Mouse (Mus musculus) large intestine, adult 2 months (tissue): Measurements from ENCODE around the gene Tulp4. TPM values are rescaled to one million over a fixed set of nuclear protein-coding genes. Genes with fewer than 3 reads are reported as not detected.
A peak's percentile ranks its signal among the peaks of the same experiment; 100 is the strongest.

Source experiments
- DNase-seq: peaks from one replicate; pipeline ENCODE4 v3.0.0-alpha.2; 2012; ENCODE audit warnings: low read depth, low spot score
- WGBS: fragments of 180-500 bp; shearing (Covaris S2); methylation state at CpG from one replicate; pipeline ENCODE4 v1.1.7; 2018; 5-methylcytosine and 5-hydroxymethylcytosine counted together
- polyA plus RNA-seq: library from polyadenylated mRNA; depleted of rRNA; stranded (reverse); fragments of >200 nt; gene quantifications from 2 replicates; pipeline ENCODE4 v1.2.3, GENCODE M21; 2012

Gene Tulp4
- polyA plus RNA-seq, 1 experiment: 18.9 TPM

DNA sequence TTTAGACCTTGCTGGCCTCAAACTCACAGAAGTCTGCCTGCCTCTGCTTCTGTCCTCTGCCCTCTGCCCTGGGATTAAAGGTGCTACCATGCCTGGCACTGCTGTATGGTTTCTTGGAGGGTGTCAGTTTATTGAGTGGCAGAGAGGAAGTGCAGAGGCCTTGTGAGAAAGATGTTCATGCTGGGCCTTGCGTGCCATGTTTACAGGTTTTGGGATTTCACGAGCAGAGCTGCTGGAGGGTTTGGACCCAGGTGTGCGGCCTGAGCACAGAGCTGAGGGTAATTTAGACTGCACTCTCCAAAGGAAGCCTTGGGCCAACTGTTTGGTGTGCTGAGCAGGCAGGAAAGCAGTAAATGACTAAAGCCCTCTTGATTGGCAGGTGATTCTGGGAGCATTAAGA, 11.7 kb downstream of the Tulp4 start:
- WGBS: 67% methylated on average over 3 of the region's 3 CpGs
- no peak for DNase-seq

DNA sequence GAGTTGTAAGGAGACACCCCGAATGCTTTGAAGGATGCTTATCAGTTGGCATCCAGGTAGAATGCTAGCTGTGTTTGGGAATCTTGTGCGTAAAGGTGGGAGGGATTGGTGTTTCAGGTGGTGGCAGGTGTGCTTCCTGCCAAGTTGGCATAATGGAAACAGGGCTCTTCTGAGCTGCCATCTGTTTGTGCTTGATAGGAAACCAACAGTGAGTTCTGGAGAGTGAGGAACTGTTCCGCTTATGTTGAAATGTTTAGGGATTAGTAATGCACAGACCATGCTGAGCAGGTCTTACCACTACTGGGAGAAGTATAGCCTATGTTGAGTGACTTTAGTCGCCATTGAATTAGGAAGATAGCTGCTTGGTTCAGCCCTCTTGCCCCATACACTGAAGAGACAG, 12.6 kb downstream of the Tulp4 start:
- 82% methylated on average over 4 of the region's 4 CpGs for WGBS
- DNase-seq: no peak

DNA sequence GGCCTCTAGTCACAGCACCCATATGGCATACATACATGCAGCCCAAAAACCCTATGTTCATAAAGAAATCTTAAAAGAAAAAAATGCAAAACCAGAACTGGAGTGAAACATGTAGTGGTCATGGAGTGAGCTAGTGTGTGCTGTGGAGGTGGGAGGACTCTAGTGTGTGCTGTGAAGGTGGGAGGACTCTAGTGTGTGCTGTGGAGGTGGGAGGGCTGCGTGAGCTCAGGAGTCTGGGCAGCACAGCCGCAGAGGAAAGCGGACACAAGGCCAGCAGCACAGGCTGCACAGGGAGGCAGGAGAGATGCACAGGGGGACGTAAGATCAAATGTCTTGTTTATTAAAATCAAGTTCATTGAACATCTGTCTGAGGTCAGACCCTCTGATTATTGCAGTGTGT, 17.5 kb downstream of the Tulp4 start:
- no peak for DNase-seq

DNA sequence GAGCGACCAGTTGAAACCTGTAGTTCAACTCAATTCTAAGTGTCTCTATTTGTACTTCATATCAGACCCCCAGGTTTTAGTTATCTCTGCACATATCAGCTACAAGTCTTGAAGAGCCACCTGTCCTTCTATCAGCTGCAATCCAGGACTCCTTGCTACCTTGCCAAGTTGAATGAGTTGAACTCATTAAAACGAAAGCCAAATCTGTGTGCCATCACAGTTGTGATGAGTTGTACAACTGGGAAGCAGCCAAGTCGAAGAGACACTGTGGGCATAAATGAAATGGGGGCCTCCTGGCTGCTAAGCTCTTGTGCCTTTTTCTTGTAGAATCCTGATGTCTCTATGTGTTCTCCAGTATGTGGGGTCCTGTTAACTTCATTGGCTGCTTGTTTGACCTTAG, 19.2 kb downstream of the Tulp4 start:
- DNase-seq: no peak
- WGBS: 95% methylated on average over 3 of the region's 3 CpGs

More for the DNA sequence above, 17.5 kb downstream of the Tulp4 start:
- WGBS: 94% methylated on average over 4 of the region's 4 CpGs

DNA sequence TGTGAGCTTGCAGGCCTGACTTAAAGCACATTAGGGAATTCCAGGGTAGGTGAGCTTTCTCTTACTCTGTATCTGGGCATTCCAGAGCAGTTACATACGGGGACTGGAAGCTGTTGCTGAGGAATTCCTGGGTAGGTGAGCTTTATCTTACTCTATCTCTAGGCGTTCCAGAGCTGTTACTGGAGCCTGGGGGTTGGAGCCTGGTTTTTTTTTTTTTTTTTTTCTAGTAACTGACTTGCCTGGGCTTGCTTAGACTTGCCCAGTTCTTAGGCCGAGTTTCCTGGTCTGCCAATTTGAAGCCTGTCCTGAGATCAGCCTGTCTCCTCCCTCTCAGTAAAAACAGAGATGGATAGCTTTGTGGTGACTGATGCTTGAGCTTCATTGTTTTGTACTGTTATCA, 21.8 kb downstream of the Tulp4 start:
- DNase-seq: no peak

DNA sequence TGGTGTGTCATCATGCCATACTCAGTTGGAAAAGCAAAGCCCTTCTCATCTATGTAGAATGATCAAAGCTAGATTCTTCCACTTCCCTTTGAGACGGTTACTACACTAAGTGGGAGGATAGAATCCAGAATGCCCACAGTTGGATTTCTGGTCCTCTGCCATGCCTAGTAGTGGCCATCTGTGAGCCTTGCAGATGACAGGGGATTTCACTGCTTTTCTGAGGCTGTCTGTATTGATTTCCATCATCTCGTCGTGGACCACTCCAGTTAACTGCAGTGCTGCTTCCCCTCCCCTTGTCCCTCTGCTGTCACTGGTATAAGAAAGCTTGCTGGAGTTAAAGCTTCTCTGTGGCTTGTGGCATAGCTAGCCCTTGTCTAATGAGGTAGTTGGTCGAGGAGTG, 23.1 kb downstream of the Tulp4 start:
- no peak for DNase-seq
- 83% methylated on average over 4 of the region's 4 CpGs for WGBS

More for the DNA sequence above, 21.8 kb downstream of the Tulp4 start:
- 51% methylated on average over 3 of the region's 3 CpGs for WGBS

DNA sequence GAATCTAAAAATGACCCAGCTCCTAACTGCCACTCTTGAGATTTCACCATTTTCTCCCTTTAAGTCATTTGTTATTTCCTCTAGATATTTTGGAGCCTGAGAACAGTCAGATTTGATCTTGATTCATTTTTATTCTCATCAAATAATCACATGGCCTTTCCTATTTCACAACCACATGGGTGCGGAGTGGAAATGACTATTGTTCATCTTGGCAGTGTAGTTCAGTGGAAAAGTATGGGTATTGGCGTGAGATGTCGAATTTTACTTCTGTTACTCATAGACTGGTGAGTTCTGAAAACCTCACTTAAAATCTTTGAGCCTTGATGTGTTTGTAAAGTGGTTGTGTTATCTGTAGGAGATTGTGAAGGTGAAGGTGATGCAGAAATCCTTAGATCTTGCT, 24.8 kb downstream of the Tulp4 start:
- DNase-seq: no peak
- 91% methylated on average over 3 of the region's 3 CpGs for WGBS

DNA sequence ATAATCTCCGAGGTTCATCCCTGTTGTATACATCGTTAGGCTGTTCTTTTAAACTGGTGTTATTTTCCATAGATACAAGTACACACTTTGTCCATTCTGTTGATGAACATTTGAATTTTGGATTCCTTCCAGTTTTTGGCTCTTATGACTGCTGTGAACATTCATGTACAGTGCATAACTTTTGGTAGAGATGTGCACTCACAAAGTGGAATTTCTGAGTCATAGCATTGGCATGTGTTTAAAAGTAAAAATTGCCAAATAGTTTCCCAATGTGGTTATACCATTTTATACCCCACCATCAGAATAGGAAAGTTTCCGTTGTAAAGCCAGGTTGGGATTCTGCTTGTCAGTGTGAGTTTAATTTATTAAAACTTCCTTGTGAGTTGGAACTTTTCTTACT, 34.6 kb downstream of the Tulp4 start:
- no peak for DNase-seq
- WGBS: 59% methylated on average over 3 of the region's 3 CpGs

DNA sequence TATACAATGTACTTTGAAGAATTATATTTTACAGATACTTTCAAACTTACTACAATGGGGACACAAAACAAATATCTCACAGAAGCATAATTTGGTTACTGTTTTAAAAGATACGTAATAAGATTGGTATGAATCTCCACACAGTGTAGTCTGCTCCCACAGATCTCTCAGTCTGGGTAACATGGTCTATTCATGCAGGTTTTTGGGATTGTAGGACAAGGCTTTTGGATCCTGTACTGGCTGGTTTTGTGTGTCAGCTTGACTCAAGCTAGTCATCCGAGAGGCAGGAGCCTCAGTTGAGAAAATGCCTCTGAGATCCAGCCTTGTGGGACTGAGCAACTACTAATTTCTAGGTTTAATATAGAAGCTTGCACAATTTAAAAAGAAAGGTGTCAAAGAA, 35.1 kb downstream of the Tulp4 start:
- 83% methylated on average over 2 of the region's 2 CpGs for WGBS

DNA sequence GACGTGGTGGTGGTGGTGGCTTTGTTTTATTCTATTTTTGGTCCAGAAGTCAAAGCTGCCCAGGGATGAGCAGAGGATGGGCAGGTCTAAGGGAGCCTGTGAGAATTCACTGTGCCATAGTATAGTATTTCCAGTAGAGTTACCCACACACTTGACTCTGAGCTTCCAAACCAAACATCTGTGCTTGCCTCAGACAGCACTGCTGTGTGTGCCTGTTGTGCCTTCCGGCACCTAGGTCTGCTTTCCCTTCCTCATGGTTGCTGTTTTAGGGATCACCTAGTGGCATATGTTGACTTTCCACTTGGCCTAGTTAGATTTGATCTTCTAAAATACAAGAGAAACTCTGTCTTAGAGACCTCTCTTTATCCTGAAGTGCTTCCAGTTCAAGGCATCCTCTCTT, 39.0 kb downstream of the Tulp4 start:
- WGBS: 84% methylated on average over 2 of the region's 2 CpGs
- DNase-seq: no peak

More for the DNA sequence above, 35.1 kb downstream of the Tulp4 start:
- DNase-seq: no peak

DNA sequence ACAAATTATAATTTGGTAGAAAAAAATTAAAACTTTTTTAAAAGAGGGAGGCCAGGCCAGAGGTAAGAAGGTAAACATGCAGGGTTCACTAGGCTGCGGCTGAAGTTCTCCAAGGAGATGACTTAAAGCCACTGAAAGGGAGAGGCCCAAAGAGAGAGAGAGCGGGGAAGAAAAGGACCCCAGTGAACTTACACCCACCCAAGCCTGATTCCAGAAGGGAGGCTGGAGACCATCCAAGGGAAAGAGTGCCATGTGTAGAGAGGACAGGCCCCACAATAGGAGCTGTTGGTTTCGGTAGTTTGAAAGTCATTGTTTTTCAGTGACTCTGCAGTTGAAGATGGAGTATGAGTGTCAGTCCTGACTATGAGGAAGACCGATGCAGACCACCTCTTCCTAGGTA, 46.7 kb downstream of the Tulp4 start:
- DNase-seq: no peak
- WGBS: 96% methylated on average over 4 of the region's 4 CpGs

DNA sequence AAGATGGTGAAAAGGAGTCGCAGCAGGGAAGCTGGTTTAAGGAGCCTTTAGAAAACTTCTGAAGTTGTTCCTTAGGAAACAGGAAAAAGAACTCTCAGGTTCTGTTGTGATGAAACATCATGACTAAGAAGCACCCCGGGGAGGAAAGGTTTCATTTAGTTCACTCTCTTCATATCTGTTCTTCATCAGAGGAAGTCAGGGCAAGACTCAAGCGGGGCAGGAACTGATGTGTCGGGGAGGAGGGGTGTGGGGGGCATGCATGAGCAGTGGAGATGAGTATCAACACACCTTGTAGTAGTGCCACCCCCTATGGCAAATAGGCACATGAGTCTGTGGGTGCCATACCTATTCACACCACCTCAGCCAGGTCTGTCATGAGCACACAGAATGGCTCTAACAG, 47.3 kb downstream of the Tulp4 start:
- WGBS: 85% methylated on average over 4 of the region's 4 CpGs
- DNase-seq: no peak

DNA sequence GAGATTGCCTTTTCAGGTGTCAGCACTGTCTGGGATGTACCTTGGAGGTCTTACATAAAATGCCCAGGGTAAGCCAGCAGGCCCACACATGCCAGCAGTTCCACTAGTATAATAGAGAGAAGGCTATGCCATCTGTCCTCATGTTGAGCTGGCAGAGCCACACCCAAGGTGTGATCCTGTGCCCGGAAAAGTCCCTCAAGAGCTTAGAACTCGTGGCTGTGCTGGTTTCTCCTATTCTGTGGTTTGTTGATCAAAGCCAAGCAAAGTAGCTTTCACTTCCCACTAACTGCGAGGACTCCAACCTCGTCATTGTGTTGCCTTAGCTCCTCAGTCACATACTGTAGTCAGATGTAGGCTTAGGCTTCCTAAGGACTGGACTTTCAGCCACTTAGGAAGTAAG, 48.1 kb downstream of the Tulp4 start:
- WGBS: 47% methylated on average over 4 of the region's 4 CpGs
- DNase-seq: no peak

DNA sequence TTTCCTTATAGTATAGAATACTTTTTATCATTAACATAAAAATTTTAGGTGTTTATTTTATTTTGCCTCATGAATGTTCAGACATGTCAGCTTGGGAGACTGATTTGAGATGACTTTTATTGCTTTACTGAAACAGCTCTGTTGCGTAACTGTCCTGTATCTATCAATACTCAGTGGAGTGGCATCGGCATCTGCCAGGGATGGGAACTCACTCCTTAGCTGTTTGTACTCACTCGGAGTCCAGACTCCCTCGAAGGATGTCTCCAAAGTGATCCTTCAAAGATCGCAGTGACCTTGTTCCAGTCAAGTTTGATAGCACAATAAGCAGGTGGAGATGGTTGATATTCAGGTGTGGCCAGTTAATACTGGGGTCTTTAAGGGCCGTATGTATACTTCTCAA, 54.3 kb downstream of the Tulp4 start:
- no peak for DNase-seq
- WGBS: 83% methylated on average over 6 of the region's 6 CpGs

DNA sequence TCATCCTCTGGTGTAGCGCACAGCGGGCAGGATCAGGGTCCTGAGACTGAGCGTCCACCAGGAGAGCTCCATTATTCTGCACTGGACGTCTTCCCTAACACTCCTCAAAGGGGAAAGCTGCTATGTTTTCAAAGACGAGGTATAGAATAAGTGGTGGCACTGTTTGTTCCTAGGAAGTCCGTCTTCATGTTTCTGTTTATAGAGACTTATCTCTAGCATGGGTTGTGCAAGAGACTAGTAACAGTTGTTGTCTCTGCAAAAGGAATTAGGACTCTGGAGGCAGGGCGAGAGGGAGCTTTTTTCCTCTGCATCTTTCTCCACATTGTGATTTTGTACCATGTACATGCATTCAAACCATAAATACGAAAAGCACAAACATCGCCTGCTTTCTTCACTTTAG, 55.7 kb downstream of the Tulp4 start:
- no peak for DNase-seq
- WGBS: 79% methylated on average over 9 of the region's 9 CpGs

DNA sequence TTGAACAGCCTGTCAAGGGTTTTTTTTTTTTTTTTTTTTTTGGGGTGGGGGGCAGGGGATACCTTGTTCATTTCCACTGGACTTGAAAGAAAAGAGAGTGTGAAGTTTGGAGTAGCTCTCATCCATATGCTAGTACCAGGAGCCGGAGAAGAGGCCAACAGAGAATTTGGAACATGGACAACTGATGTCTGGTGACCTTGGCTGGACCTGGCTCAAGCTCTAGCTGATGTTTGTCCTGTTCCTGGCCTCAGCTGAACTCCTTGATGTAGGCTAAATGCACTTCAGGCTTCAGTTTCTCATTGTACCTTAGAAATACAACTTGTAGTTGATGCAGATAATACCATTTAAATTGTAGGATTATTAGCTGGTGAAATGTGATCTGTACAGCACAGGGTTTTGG, 56.5 kb downstream of the Tulp4 start:
- 61% methylated on average over 1 of the region's 1 CpGs for WGBS
- DNase-seq: no peak

DNA sequence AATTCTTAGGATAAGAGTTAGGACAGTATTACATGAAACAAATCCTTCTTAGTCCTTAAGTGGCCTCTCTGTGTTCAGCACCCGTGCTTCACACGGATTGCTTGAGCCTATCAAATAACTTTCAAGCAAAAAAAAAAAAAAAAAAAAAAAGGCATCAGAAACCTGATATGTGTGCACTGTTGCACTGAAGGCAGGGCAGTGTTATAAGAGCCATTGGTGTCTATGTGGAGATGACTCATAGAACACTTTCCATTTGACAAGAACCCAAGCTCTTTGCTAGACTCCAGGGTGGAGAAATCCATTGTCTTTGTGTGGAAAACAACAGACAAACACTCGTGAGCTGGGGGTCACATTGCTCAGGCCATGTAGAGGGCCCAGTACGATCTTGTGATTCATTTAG, 58.7 kb downstream of the Tulp4 start:
- no peak for DNase-seq

DNA sequence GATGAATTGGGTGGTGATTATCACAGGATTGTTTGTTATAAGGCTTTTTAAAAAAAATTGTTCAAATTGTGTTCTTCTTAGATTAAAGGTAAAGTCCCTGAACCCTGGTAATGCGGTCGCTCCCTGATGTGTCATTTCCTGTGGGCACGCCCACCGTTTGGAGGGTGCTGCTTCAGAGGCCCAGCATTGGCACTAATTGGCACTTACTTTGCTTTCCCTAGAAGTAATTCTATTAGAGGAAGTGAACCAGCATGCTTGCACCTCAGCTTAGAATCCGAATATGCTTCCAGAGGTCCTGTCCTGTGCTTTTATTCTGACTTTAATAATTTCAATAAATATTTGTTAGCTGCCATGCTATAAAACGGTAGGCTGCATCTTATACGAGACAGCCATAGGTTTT, 66.2 kb downstream of the Tulp4 start:
- 20% methylated on average over 7 of the region's 7 CpGs for WGBS
- DNase-seq: no peak

More for the DNA sequence above, 58.7 kb downstream of the Tulp4 start:
- WGBS: 61% methylated on average over 4 of the region's 4 CpGs

DNA sequence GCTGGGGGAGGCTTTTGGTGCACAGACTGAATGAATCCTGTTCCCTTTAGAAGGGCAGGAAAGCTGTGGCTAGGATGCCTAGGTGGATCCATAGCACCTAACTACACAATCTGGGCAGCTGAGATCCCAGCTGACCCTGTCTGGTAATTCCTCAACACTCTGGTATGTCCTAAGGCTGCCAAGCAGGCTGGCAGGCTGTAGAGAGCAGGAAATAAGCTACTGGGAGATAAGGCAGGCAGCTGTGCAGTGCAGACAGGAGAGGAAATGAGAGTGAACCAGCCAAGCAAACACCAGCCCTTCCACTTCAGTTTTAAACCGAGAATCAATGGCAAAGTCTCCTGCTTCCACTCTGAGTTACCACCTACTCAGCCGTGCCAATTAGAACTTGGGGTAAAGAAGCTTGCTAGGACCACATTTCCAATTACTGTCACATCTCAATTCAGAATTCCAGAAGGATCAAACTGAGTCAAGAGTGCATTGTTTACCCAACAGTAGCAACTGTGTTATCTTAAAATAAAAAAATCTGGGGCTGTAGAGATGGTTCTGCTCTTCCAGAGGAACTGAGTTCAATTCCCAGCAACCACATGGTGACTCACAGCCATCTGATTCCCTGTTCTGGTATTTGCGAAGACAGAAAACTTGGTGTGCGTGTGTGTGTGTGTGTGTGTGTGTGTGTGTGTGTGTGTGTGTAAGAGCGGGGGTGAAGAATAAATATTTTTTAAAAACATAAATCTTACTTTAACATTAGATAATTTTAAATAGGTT, 66.9 kb downstream of the Tulp4 start:
- peak; percentile 59 for DNase-seq
- WGBS: 36% methylated on average over 5 of the region's 5 CpGs

DNA sequence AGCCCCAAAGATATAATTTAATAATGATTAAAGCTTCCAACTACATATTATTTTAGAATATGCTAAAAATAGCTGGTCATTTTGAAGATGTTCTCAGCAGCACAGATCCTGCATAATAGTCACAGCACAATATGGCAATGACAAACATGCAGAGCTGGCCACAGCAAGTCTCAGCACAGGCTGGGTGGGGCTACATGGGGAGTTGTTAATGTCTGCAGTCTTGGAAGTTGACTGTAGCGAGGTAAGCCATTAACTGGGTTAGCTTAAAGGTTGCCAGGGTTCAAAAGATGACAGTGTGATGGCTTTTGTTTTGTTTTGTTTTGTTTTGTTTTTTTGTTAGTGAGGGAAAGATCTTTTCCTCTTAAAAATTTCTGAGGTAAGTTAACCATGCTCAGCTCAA, 68.3 kb downstream of the Tulp4 start:
- 29% methylated on average over 1 of the region's 1 CpGs for WGBS
- DNase-seq: no peak

DNA sequence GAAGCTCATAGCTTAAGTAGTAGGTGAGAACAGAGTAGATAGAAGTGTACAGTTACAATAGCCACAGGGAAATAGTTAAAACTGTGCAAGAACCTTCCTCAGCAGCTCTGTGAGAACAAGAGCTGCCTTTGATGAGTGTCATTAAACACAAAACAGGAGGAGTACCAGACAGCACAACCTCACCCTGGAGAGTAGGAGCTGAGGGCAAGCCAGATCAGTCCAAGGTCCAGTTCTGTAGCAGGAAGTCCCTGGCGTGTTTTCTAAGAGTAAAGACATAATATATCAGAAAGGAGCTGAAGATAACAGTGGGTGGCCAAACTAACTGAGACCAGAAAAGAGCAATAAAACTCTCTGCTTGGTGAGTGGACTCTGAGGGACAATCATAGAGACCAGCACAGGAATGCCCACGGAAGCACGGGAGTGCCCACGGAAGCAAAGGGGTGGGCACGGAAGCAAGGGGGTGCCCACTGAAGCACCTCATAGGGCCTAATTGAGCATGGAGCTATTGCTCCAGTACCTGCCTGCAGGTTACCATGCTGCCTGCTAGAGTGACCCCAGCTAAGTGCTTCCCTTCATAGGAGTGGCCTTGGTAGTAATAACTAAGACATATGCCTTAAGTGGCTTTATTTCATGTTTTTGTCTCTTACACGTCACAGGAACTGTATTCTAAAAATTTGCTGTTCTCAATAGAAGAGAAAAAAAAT, 72.5 kb downstream of the Tulp4 start:
- WGBS: 30% methylated on average over 6 of the region's 6 CpGs
- peak; percentile 76 for DNase-seq
